10 mouse cellular contexts compared by ENCODE assay signal in the genomic region with DNA sequence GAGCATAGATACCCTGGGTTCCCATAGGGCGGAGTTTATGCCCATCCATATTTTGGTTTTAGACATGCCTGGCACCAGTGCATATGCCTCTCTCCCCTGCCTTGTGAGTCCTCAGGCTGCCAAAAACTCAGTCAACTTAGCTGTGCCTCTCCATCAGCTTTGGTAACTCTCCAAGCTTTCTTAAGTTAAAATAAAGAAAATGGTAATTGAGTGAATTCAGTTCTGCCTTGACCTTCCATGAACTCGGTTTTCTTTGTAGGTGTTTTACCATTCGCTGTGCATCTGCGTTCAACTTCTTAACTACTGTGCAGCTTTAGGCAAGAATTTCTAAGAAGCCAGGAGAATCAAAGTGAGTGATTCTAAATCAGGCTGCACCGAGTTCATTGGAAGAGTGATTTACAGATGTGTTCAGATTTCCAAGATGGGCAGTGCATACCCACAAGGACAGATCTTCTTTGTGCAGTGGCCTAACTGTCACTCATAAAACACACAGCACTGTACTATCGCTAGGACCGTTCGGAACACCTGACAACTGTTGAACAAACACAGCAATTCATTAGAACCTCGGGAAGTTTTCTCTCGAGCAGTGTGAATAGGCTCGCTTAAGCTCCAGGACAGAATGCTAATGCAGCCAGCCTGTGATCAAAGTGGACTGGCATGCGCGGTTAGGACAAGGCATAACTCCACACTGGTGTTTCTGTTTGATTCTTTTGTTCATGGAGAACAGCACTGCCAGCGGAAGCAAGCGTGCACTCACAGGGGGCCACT.
DNase-seq lines count a peak whose midpoint lies in the region; ATAC-seq and TF ChIP-seq lines count a peak whose summit lies in the region.
"Had no signal": no experiment of that assay in that cellular context is flagged by ENCODE, and none has a peak within 500 bp of the region (broad histone marks: within the 10 kb centered on the region; RNA-seq: fewer than 3 reads in every experiment).

No protein-coding gene starts in this region.

- H3K9ac ChIP-seq in forebrain, embryonic 11.5 days (ENCODE audit: low read length), result no peak overlapping the region; the same call in 1 of the 2 replicates
- H3K9ac ChIP-seq in liver, embryonic 12.5 days, result no peak overlapping the region
- H3K9ac ChIP-seq: embryonic facial prominence, embryonic 13.5 days; stomach, embryonic 15.5 days had no signal

- no peak for TF ChIP-seq POLR2A in brain, embryonic 14.5 days (IDR thresholded peaks at IDR 0.05; ENCODE audit: borderline replicate concordance, extremely low read depth, insufficient read depth, insufficient read length, poor library complexity, severe bottlenecking)
- no peak for TF ChIP-seq POLR2A in myocyte (IDR thresholded peaks at IDR 0.05; ENCODE audit: insufficient read length, low read depth)

- ATAC-seq in forebrain, embryonic 11.5 days (replicated peaks; ENCODE audit: low FRiP score), result peak; percentile 91
- ATAC-seq in liver, embryonic 12.5 days, result no peak

- 30% methylated on average over 15 of the region's 15 CpGs for WGBS in forebrain, embryonic 11.5 days
- WGBS in liver, embryonic 12.5 days (ENCODE audit: insufficient replicate concordance), result 69% methylated on average over 15 of the region's 15 CpGs

- H3K9me3 ChIP-seq in forebrain, embryonic 11.5 days (ENCODE audit: control insufficient read depth, low read length), result no peaks in the 10 kb centered on the region
- no peaks in the 10 kb centered on the region for H3K9me3 ChIP-seq in liver, embryonic 12.5 days (replicated peaks)
- H3K9me3 ChIP-seq: embryonic facial prominence, embryonic 13.5 days; stomach, embryonic 15.5 days had no signal

- H3K27me3 ChIP-seq in forebrain, embryonic 11.5 days (ENCODE audit: control insufficient read depth, insufficient read depth, low read length), result no peaks in the 10 kb centered on the region
- H3K27me3 ChIP-seq in myocyte (ENCODE audit: control insufficient read depth, insufficient read depth, insufficient read length), result no peaks in the 10 kb centered on the region
- no peaks in the 10 kb centered on the region for H3K27me3 ChIP-seq in liver, embryonic 12.5 days (replicated peaks)
- H3K27me3 ChIP-seq: embryonic facial prominence, embryonic 13.5 days; stomach, embryonic 15.5 days had no signal

- H3K79me2 ChIP-seq in myocyte (ENCODE audit: control insufficient read depth, insufficient read depth), result no peaks in the 10 kb centered on the region

- peaks cover 5% of the 10 kb centered on the region; the same call in 1 of the 2 replicates for H3K4me1 ChIP-seq in forebrain, embryonic 11.5 days (replicated peaks; ENCODE audit: control insufficient read depth, insufficient read depth, low read length)
- H3K4me1 ChIP-seq in liver, embryonic 12.5 days, result no peaks in the 10 kb centered on the region
- H3K4me1 ChIP-seq: embryonic facial prominence, embryonic 13.5 days; stomach, embryonic 15.5 days had no signal

- H3K4me3 ChIP-seq in forebrain, embryonic 11.5 days (ENCODE audit: low read depth, low read length), result no peak overlapping the region
- H3K4me3 ChIP-seq in myocyte, result no peak overlapping the region
- no peak overlapping the region for H3K4me3 ChIP-seq in liver, embryonic 12.5 days
- H3K4me3 ChIP-seq: embryonic facial prominence, embryonic 13.5 days; stomach, embryonic 15.5 days had no signal

- no peak overlapping the region for H3ac ChIP-seq in myocyte (ENCODE audit: control insufficient read depth, insufficient read length)

- H3K4me2 ChIP-seq in forebrain, embryonic 11.5 days (ENCODE audit: low read depth, low read length, severe bottlenecking), result peak overlapping the region; percentile 31; the same call in 1 of the 2 replicates
- peak overlapping the region; percentile 12 for H3K4me2 ChIP-seq in myocyte (ENCODE audit: low read depth)
- H3K4me2 ChIP-seq in liver, embryonic 12.5 days, result no peak overlapping the region
- H3K4me2 ChIP-seq: embryonic facial prominence, embryonic 13.5 days; stomach, embryonic 15.5 days had no signal

- H3K27ac ChIP-seq in forebrain, embryonic 11.5 days (ENCODE audit: low read depth, low read length), result peak overlapping the region; percentile 43
- H3K27ac ChIP-seq in liver, embryonic 12.5 days, result no peak overlapping the region
- H3K27ac ChIP-seq: embryonic facial prominence, embryonic 13.5 days; stomach, embryonic 15.5 days had no signal

- peak; percentile 92 for DNase-seq in brain, embryonic 14.5 days (ENCODE audit: low read depth)
- DNase-seq in forebrain, embryonic 11.5 days (ENCODE audit: low spot score), result peak; percentile 58
- DNase-seq in layer of hippocampus, adult 8-10 months (ENCODE audit: low spot score in 2 of 2), result peak; percentile 43 to 60
- no peak for DNase-seq in kidney, postnatal 4 days
- no peak for DNase-seq in MN1 (ENCODE audit: low spot score)
- no peak for DNase-seq in thymus, postnatal 36 days

- H3K36me3 ChIP-seq in forebrain, embryonic 11.5 days (ENCODE audit: control insufficient read depth, insufficient read depth, low read length), result no peaks in the 10 kb centered on the region
- H3K36me3 ChIP-seq in myocyte (ENCODE audit: control insufficient read depth, insufficient read depth), result no peaks in the 10 kb centered on the region
- H3K36me3 ChIP-seq in liver, embryonic 12.5 days, result no peaks in the 10 kb centered on the region
- H3K36me3 ChIP-seq: embryonic facial prominence, embryonic 13.5 days; stomach, embryonic 15.5 days had no signal

- no peak for TF ChIP-seq CTCF in brain, embryonic 14.5 days (IDR thresholded peaks at IDR 0.05; ENCODE audit: borderline replicate concordance, extremely low read depth, insufficient read depth, insufficient read length)

TF ChIP-seq in myocyte, 11 proteins besides CTCF, POLR2A, EP300 and RAD21:
- no peak for TF ChIP-seq SRF (IDR thresholded peaks at IDR 0.05; ENCODE audit: control insufficient read depth, insufficient read length, low read depth)
- no peak for TF ChIP-seq REST (IDR thresholded peaks at IDR 0.05; ENCODE audit: insufficient read depth, insufficient read length)
- no peak for TF ChIP-seq MAX (IDR thresholded peaks at IDR 0.05; ENCODE audit: low read depth)
- no peak for TF ChIP-seq TCF3 (IDR thresholded peaks at IDR 0.05; ENCODE audit: insufficient read length, low read depth)
- TF ChIP-seq USF1 (IDR thresholded peaks at IDR 0.05; ENCODE audit: low read depth), result no peak
- no peak for TF ChIP-seq POLR2AphosphoS2 (IDR thresholded peaks at IDR 0.05; ENCODE audit: insufficient read length, low read depth)
- no peak for TF ChIP-seq CEBPB (IDR thresholded peaks at IDR 0.05; ENCODE audit: insufficient read depth, poor library complexity, severe bottlenecking)
- TF ChIP-seq MYOD1 (IDR thresholded peaks at IDR 0.05; ENCODE audit: control insufficient read depth in 1 of 3, insufficient read length in 2 of 3, low read depth in 2 of 3), result no peak
- no peak for TF ChIP-seq E2F4 (IDR thresholded peaks at IDR 0.05; ENCODE audit: insufficient read depth)
- no peak for TF ChIP-seq TCF12 (IDR thresholded peaks at IDR 0.05; ENCODE audit: insufficient read depth, poor library complexity, severe bottlenecking)
- TF ChIP-seq MYOG (IDR thresholded peaks at IDR 0.05; ENCODE audit: control insufficient read depth in 1 of 3, insufficient read depth in 1 of 3, insufficient read length in 2 of 3, low read depth in 2 of 3), result no peak

Comparison
In these comparisons a context has a peak if more than half of its experiments do, and no peak if none do; other contexts are left out.
1. DNase-seq: peak in brain, embryonic 14.5 days (single experiment), forebrain, embryonic 11.5 days (single experiment) and layer of hippocampus, adult 8-10 months (2 of 2); none in kidney, postnatal 4 days (0 of 2), MN1 (single experiment) and thymus, postnatal 36 days (0 of 2).